Mouse (Mus musculus) liver, adult 2 months (tissue): ENCODE measurements around the gene Spesp1. TPM values are rescaled to one million over a fixed set of nuclear protein-coding genes. Genes with fewer than 3 reads are reported as not detected.

Experiments
- DNase-seq: peaks from one replicate; pipeline ENCODE4 v3.0.0-alpha.2; 2011; ENCODE audit warnings: low read depth, low spot score; ENCODE audit errors: extremely low read depth
- H3K27ac ChIP-seq: fragments of 200-500 bp; replicated peaks from 2 replicates; pipeline ENCODE4 v1.5.1; 2012; ENCODE audit warnings: low read depth, mild to moderate bottlenecking, control low read depth, inconsistent platforms, low read length; ENCODE audit not compliant: insufficient read depth
- H3K27me3 ChIP-seq: fragments of 200-500 bp; 2 replicates; pipeline ENCODE4 v1.6.1; 2012; ENCODE audit warnings: mild to moderate bottlenecking, moderate library complexity, low read length, inconsistent platforms; ENCODE audit not compliant: control insufficient read depth, insufficient read depth
- H3K36me3 ChIP-seq: fragments of 200-500 bp; 2 replicates; pipeline ENCODE4 v1.6.1; 2012; ENCODE audit warnings: low read length, inconsistent platforms; ENCODE audit not compliant: control insufficient read depth, insufficient read depth
- H3K4me1 ChIP-seq: fragments of 200-500 bp; 2 replicates; pipeline ENCODE4 v1.6.1; 2011; ENCODE audit warnings: low read length; ENCODE audit not compliant: control insufficient read depth, insufficient read depth
- H3K4me3 ChIP-seq: fragments of 200-500 bp; 2 replicates; pipeline ENCODE4 v1.5.1; 2011; ENCODE audit warnings: low read depth, mild to moderate bottlenecking, control low read depth, low read length, moderate library complexity; ENCODE audit not compliant: insufficient read depth
- H3K79me2 ChIP-seq: fragments of 200-500 bp; 2 replicates; pipeline ENCODE4 v1.6.1; 2012; ENCODE audit warnings: inconsistent platforms, mild to moderate bottlenecking, low read length, moderate library complexity; ENCODE audit not compliant: control insufficient read depth, insufficient read depth
- H3K9ac ChIP-seq: fragments of 200-500 bp; 2 replicates; pipeline ENCODE4 v1.6.1; 2012; ENCODE audit warnings: low read depth, mild to moderate bottlenecking, control low read depth, inconsistent platforms, low read length
- CTCF ChIP-seq: fragments of 200-500 bp; IDR thresholded peaks from 2 replicates; pipeline ENCODE4 v1.5.1; 2011; ENCODE audit warnings: low read depth, low read length, control low read depth
- POLR2A ChIP-seq: fragments of 200-500 bp; IDR thresholded peaks from 2 replicates; pipeline ENCODE4 v1.6.1; 2011; ENCODE audit warnings: low read length, control low read depth; ENCODE audit not compliant: insufficient read depth; ENCODE audit errors: extremely low read depth
- WGBS: fragments of 180-500 bp; shearing (Covaris S2); methylation state at CpG from one replicate; pipeline ENCODE4 v1.1.7; 2018; 5-methylcytosine and 5-hydroxymethylcytosine counted together
- polyA plus RNA-seq: library from polyadenylated mRNA; depleted of rRNA; stranded (reverse); fragments of >200 nt; gene quantifications from 2 replicates; pipeline ENCODE4 v1.2.3, GENCODE M21; 2012
- total RNA-seq: library from RNA; depleted of rRNA; stranded (reverse); fragments of >200 nt; gene quantifications from 2 replicates; pipeline ENCODE4 v1.2.3, GENCODE M21; 2014

The Spesp1 gene
- total and polyA plus RNA-seq, 2 experiments = not detected

GRCm38 (mm10) chr9:62269161-62269560, 12.8 kb downstream of the Spesp1 start:
- no peak for TF ChIP-seq CTCF
- TF ChIP-seq POLR2A = no peak
- Histone ChIP-seq H3K4me1 (no peaks in the 10 kb centered on the region), H3K27ac (no peak overlapping the region), H3K27me3 (no peaks in the 10 kb centered on the region), H3K36me3 (no peaks in the 10 kb centered on the region), H3K9ac (no peak overlapping the region), H3K79me2 (no peaks in the 10 kb centered on the region), H3K4me3 (no peak overlapping the region)
- 89% methylated on average over 1 of the region's 1 CpGs for WGBS
- DNase-seq = no peak

GRCm38 (mm10) chr9:62265278-62265677, 16.7 kb downstream of the Spesp1 start:
- DNase-seq = no peak
- Histone ChIP-seq H3K79me2 (no peaks in the 10 kb centered on the region), H3K9ac (no peak overlapping the region), H3K4me3 (no peak overlapping the region), H3K27ac (no peak overlapping the region), H3K36me3 (no peaks in the 10 kb centered on the region), H3K27me3 (no peaks in the 10 kb centered on the region), H3K4me1 (no peaks in the 10 kb centered on the region)
- 74% methylated on average over 10 of the region's 10 CpGs for WGBS
- TF ChIP-seq CTCF = no peak

DNA sequence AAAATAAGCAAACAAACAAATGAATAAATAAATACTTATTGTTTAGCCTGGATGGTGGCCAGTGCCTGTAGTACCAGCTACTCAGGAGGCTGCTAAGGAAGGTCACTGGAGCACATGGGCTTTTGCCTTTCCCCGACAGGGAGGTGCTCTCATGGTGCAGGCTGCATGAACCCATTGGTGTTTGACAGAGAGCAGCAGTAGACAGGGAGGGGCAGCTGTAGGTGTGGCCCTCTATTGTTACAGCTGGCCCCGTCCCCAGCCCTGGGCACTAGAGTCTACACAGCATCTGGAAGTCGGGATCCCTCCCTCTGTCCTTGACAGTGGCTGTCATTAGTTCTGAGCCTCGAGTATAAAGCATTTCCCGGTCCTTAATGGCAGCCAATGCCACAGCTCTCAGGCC, 18.4 kb downstream of the Spesp1 start:
- H3K79me2 ChIP-seq = no peaks in the 10 kb centered on the region
- no peaks in the 10 kb centered on the region for H3K36me3 ChIP-seq
- H3K4me1 ChIP-seq = no peaks in the 10 kb centered on the region
- no peak overlapping the region for H3K4me3 ChIP-seq
- no peak overlapping the region for H3K27ac ChIP-seq
- H3K9ac ChIP-seq = no peak overlapping the region
- no peak for DNase-seq
- TF ChIP-seq POLR2A (no peak), CTCF (no peak)
- WGBS = 71% methylated on average over 5 of the region's 5 CpGs
- no peaks in the 10 kb centered on the region; the same call in 1 of the 2 replicates for H3K27me3 ChIP-seq

GRCm38 (mm10) chr9:62261406-62261805, 20.6 kb downstream of the Spesp1 start:
- H3K36me3 ChIP-seq = no peaks in the 10 kb centered on the region
- H3K4me1 ChIP-seq = no peaks in the 10 kb centered on the region
- 88% methylated on average over 3 of the region's 3 CpGs for WGBS
- no peaks in the 10 kb centered on the region; the same call in 1 of the 2 replicates for H3K27me3 ChIP-seq
- no peak overlapping the region for H3K27ac ChIP-seq
- DNase-seq = no peak
- H3K79me2 ChIP-seq = no peaks in the 10 kb centered on the region
- no peak overlapping the region for H3K9ac ChIP-seq
- TF ChIP-seq CTCF (no peak), POLR2A (no peak)
- H3K4me3 ChIP-seq = no peak overlapping the region

GRCm38 (mm10) chr9:62261006-62261405, 21.0 kb downstream of the Spesp1 start:
- no peaks in the 10 kb centered on the region; the same call in 1 of the 2 replicates for H3K27me3 ChIP-seq
- no peaks in the 10 kb centered on the region for H3K4me1 ChIP-seq
- H3K36me3 ChIP-seq = no peaks in the 10 kb centered on the region
- no peaks in the 10 kb centered on the region for H3K79me2 ChIP-seq
- no peak for DNase-seq
- H3K27ac ChIP-seq = no peak overlapping the region
- H3K9ac ChIP-seq = no peak overlapping the region
- TF ChIP-seq POLR2A (no peak), CTCF (no peak)
- no peak overlapping the region for H3K4me3 ChIP-seq
- 94% methylated on average over 5 of the region's 5 CpGs for WGBS

DNA sequence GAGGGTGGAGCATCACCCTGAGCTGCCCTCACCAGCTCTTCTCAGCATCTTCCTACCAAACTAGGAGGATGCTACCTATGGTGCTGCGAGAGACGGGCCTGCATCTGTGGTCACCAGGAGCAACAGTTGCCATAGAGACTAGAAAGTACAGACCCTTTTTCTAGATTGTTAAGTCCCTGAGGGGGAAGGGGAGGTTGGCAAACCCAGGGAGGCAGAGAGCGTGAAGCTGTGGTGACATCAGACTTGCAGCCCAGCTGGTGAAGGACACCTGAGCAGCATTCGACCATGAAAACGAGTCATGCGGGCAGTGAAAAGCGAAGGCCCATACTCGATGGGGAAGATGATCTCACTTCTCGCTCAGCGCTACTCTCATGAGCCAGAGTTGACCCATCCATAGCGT, 24.0 kb downstream of the Spesp1 start:
- TF ChIP-seq POLR2A (no peak), CTCF (no peak)
- Histone ChIP-seq H3K4me3 (no peak overlapping the region), H3K27ac (no peak overlapping the region), H3K4me1 (no peaks in the 10 kb centered on the region), H3K79me2 (no peaks in the 10 kb centered on the region), H3K36me3 (no peaks in the 10 kb centered on the region), H3K27me3 (no peaks in the 10 kb centered on the region; the same call in 1 of the 2 replicates), H3K9ac (no peak overlapping the region)
- no peak for DNase-seq
- WGBS = 92% methylated on average over 11 of the region's 11 CpGs
